Mouse (Mus musculus): Measurements from ENCODE around the gene Cd44.

The Cd44 gene

GRCm38 (mm10) chr2:102763991-102764390 lies 137.5 kb downstream of the Cd44 start:
- no peak for DNase-seq (ENCODE audit: low spot score in 2 of 2)

DNA sequence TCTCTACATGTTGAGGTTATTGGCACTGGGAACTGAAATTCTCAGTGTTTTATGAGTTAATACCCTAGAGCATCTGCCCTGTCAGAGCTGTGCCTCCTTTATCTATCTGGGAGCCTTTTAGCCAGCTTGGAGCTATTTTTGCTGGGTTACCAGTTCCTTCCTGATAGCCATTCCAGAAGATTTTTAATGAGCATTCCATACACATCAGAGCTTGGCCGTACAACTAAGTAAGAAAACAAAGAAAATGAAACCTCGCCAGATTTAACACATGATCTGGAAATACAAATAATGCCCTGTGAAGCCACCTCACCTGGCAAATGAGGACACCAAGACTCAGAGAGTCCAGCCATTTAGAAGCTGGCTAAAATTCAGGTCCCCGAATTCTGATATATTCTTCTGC lies 138.3 kb downstream of the Cd44 start:
- no peak for DNase-seq (ENCODE audit: low spot score in 2 of 2)

Data from cerebellum, postnatal 4 days (tissue).